Mouse (Mus musculus) CH12.LX (cell line): ENCODE results near the gene Mnd1. TPM values are rescaled to one million over a fixed set of nuclear protein-coding genes. Genes with fewer than 3 reads are reported as not detected.

Experiments used
- DNase-seq: peaks from one replicate; pipeline ENCODE4 v3.0.0-alpha.2; 2013; ENCODE audit errors: extremely low read depth
- H3K27ac ChIP-seq: 2 replicates; pipeline ENCODE4 v1.5.1; 2012; ENCODE audit warnings: low read depth, mild to moderate bottlenecking, control low read depth, moderate library complexity; ENCODE audit not compliant: insufficient read depth
- H3K27me3 ChIP-seq: replicated peaks from 2 replicates; pipeline ENCODE3; 2012; ENCODE audit warnings: inconsistent platforms
- H3K36me3 ChIP-seq, 2 experiments: replicated peaks in 1 of 2; 2 replicates each; pipeline versions ENCODE3 to v1.6.1; 2012; ENCODE audit warnings: inconsistent platforms in 1 of 2, low read length in 1 of 2, mild to moderate bottlenecking in 1 of 2, mixed read lengths in 1 of 2, moderate library complexity in 1 of 2; ENCODE audit not compliant: control insufficient read depth in 1 of 2, insufficient read depth in 1 of 2
- H3K4me1 ChIP-seq, 2 experiments: 2 replicates each; pipeline ENCODE4 v1.6.1; 2012; ENCODE audit warnings: inconsistent platforms in 1 of 2, moderate library complexity in 1 of 2; ENCODE audit not compliant: insufficient read depth in 2 of 2, control insufficient read depth in 1 of 2
- H3K4me2 ChIP-seq: 2 replicates; pipeline ENCODE4 v1.6.1; 2012; ENCODE audit warnings: low read depth, mild to moderate bottlenecking, control low read depth; ENCODE audit not compliant: poor library complexity, insufficient read depth, severe bottlenecking
- H3K4me3 ChIP-seq, 3 experiments: fragments of 150-350 bp in 1 of 3; sonication (generic) in 1 of 3; replicated peaks in 1 of 3; 2 replicates each; pipeline versions ENCODE3 to v1.5.1; 2011 to 2012; ENCODE audit warnings: low read depth in 2 of 3, low read length in 2 of 3, mild to moderate bottlenecking in 2 of 3, moderate library complexity in 2 of 3, control low read depth in 1 of 3, improper control_type of control experiment in 1 of 3, inconsistent platforms in 1 of 3, mixed read lengths in 1 of 3; ENCODE audit not compliant: poor library complexity in 1 of 3
- H3K79me2 ChIP-seq: replicated peaks from 2 replicates; pipeline ENCODE4 v1.6.1; 2012; ENCODE audit warnings: mild to moderate bottlenecking, moderate library complexity; ENCODE audit not compliant: control insufficient read depth, poor library complexity, insufficient read depth, severe bottlenecking; ENCODE audit errors: extremely low read depth
- H3K9ac ChIP-seq: 2 replicates; pipeline ENCODE4 v1.6.1; 2012; ENCODE audit warnings: low read depth, mild to moderate bottlenecking, control low read depth, moderate library complexity; ENCODE audit not compliant: insufficient read depth
- H3K9me3 ChIP-seq: replicated peaks from 2 replicates; pipeline ENCODE3; 2012; ENCODE audit warnings: low read length, inconsistent platforms, mixed read lengths
- BHLHE40 ChIP-seq: IDR thresholded peaks from 2 replicates; pipeline ENCODE4 v1.6.1; 2011; ENCODE audit warnings: mild to moderate bottlenecking, low read depth, low read length, improper control_type of control experiment
- ELF1 ChIP-seq: IDR thresholded peaks from 2 replicates; pipeline ENCODE4 v1.6.1; 2014; ENCODE audit warnings: low read depth, mild to moderate bottlenecking, inconsistent platforms, low read length, improper control_type of control experiment
- ETS1 ChIP-seq: conservative IDR thresholded peaks from 2 replicates; pipeline ENCODE4 v1.6.1; 2012; ENCODE audit warnings: low read depth, mild to moderate bottlenecking, inconsistent platforms, low read length, improper control_type of control experiment, moderate library complexity
- IRF4 ChIP-seq: IDR thresholded peaks from 2 replicates; pipeline ENCODE4 v1.6.1; 2014; ENCODE audit warnings: low read depth, mild to moderate bottlenecking, inconsistent platforms, low read length, improper control_type of control experiment
- JUN ChIP-seq: IDR thresholded peaks from 2 replicates; pipeline ENCODE4 v1.6.1; 2011; ENCODE audit warnings: low read depth, mild to moderate bottlenecking, low read length, improper control_type of control experiment, moderate library complexity; ENCODE audit not compliant: insufficient read depth
- JUND ChIP-seq: conservative IDR thresholded peaks from 2 replicates; pipeline ENCODE4 v1.6.1; 2011; ENCODE audit warnings: low read depth, low read length, improper control_type of control experiment
- KAT2A ChIP-seq: IDR thresholded peaks from 2 replicates; pipeline ENCODE4 v1.6.1; 2012; ENCODE audit warnings: low read length, improper control_type of control experiment, inconsistent platforms; ENCODE audit not compliant: insufficient replicate concordance
- MEF2A ChIP-seq: IDR thresholded peaks from 2 replicates; pipeline ENCODE4 v1.6.1; 2014; ENCODE audit warnings: low read depth, mild to moderate bottlenecking, inconsistent platforms, low read length, improper control_type of control experiment, borderline replicate concordance
- MXI1 ChIP-seq: IDR thresholded peaks from 2 replicates; pipeline ENCODE4 v1.6.1; 2011; ENCODE audit warnings: mild to moderate bottlenecking, low read depth, low read length, improper control_type of control experiment
- POLR2AphosphoS2 ChIP-seq: IDR thresholded peaks from 2 replicates; pipeline ENCODE4 v1.6.1; 2011; ENCODE audit warnings: low read depth, low read length, improper control_type of control experiment
- UBTF ChIP-seq: IDR thresholded peaks from 2 replicates; pipeline ENCODE4 v1.6.1; 2012; ENCODE audit warnings: low read depth, mild to moderate bottlenecking, inconsistent platforms, low read length, improper control_type of control experiment, moderate library complexity
- ZKSCAN1 ChIP-seq: IDR thresholded peaks from 2 replicates; pipeline ENCODE4 v1.6.1; 2012; ENCODE audit warnings: low read depth, inconsistent platforms, low read length, improper control_type of control experiment, borderline replicate concordance
- ZMIZ1 ChIP-seq: IDR thresholded peaks from 2 replicates; pipeline ENCODE4 v1.6.1; 2012; ENCODE audit warnings: low read depth, mild to moderate bottlenecking, inconsistent platforms, low read length, improper control_type of control experiment
- dilution Hi-C: fragments of 300-500 bp; cut with MboI; formaldehyde crosslinking; loops from 2 replicates; pipeline ENCODE4 v1.14.3; 2020; ENCODE audit warnings: low sequenced_read_pairs; ENCODE audit not compliant: extremely low pct_unique_long_range_greater_than_20kb, extremely low pct_ligation_motif_present
- in situ Hi-C: fragments of 300-500 bp; cut with MboI; formaldehyde crosslinking; loops from 3 replicates; pipeline ENCODE4 v1.14.3; 2019; ENCODE audit warnings: low sequenced_read_pairs, low pct_ligation_motif_present, low pct_unique_long_range_greater_than_20kb, mixed read lengths
- polyA plus RNA-seq: library from polyadenylated mRNA; unstranded; fragments of >175 nt; gene quantifications from 2 replicates; pipeline ENCODE4 v1.2.1, GENCODE M21; 2012; ENCODE audit warnings: low read depth; ENCODE audit not compliant: insufficient read length
- total RNA-seq, 2 experiments: library from RNA; depleted of rRNA; stranded (reverse); fragments of 300-350 nt in 1 of 2; fragments of >200 nt in 1 of 2; gene quantifications; 2 replicates each; pipeline ENCODE4 v1.2.3; 2012 to 2014

Gene Mnd1
- total and polyA plus RNA-seq, 3 experiments = 14.2 to 23.1 (median 19.0) TPM

DNA sequence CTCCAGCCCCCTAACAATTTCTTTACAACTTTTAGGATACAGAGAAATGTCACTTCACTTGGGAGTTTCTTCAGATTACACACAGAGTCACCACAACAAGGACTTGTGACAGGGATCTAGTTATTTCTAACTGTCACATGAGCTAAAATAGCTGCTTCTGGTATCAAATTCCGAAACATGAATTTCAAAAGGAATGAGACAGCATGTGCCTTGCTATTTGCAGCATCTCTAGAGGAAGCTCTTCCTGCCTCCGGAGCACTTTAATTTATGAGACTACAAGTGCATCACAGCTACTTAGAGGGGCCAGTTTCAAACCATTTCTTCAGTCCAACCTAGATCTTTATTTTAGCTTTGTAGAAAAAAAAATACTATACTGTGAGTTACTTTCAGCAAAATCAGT lies 28.2 kb downstream of the Mnd1 start:
- in situ Hi-C loops = no loop called here
- Histone ChIP-seq H3K4me2 (no peak overlapping the region), H3K36me3 (peaks cover 0 to 14% of the 10 kb centered on the region in 2 experiments), H3K9ac (no peak overlapping the region), H3K9me3 (no peaks in the 10 kb centered on the region), H3K27ac (no peak overlapping the region), H3K4me3 (no peak overlapping the region), H3K27me3 (no peaks in the 10 kb centered on the region), H3K4me1 (peaks cover 8 to 26% of the 10 kb centered on the region in 2 experiments; a peak in 3 of 4 replicates), H3K79me2 (no peaks in the 10 kb centered on the region)
- dilution Hi-C loops = no loop called here
- no peak for DNase-seq
- TF ChIP-seq UBTF = no peak
- TF ChIP-seq ELF1 = no peak
- no peak for TF ChIP-seq ZMIZ1

GRCm38 (mm10) chr3:84126721-84127120 lies 28.9 kb downstream of the Mnd1 start:
- Histone ChIP-seq H3K27ac (no peak overlapping the region), H3K79me2 (no peaks in the 10 kb centered on the region), H3K4me3 (no peak overlapping the region)
- peak; percentile 45 for DNase-seq
- TF ChIP-seq JUN (no peak), MXI1 (peak; percentile 38; the same call in 1 of the 2 replicates), ETS1 (0 out of 2 replicates have a peak, but pooled peaks have one; percentile 37), IRF4 (peak; percentile 48; the same call in 1 of the 2 replicates), MEF2A (peak; percentile 20; the same call in 1 of the 2 replicates), KAT2A (no peak)
- TF ChIP-seq, all 38 proteins: peak for 4
- Histone ChIP-seq H3K27me3 (no peaks in the 10 kb centered on the region), H3K36me3 (peaks cover 0 to 10% of the 10 kb centered on the region in 2 experiments), H3K9ac (no peak overlapping the region), H3K4me2 (peak overlapping the region; percentile 61), H3K4me1 (peaks cover 8 to 30% of the 10 kb centered on the region in 2 experiments; a peak in 3 of 4 replicates), H3K9me3 (no peaks in the 10 kb centered on the region)
- in situ Hi-C loops = no loop called here
- dilution Hi-C loops = no loop called here

GRCm38 (mm10) chr3:84125704-84126289 lies 29.8 kb downstream of the Mnd1 start:
- dilution Hi-C loops (no loop called here), in situ Hi-C loops (no loop called here)
- Histone ChIP-seq H3K79me2 (no peaks in the 10 kb centered on the region), H3K4me2 (no peak overlapping the region; the same call in 1 of the 2 replicates), H3K4me1 (peaks cover 8 to 30% of the 10 kb centered on the region in 2 experiments; a peak in 3 of 4 replicates), H3K27ac (no peak overlapping the region), H3K4me3 (no peak overlapping the region), H3K9me3 (no peaks in the 10 kb centered on the region), H3K9ac (no peak overlapping the region), H3K27me3 (no peaks in the 10 kb centered on the region), H3K36me3 (peaks cover 0 to 4% of the 10 kb centered on the region in 2 experiments)
- TF ChIP-seq JUND = no peak
- TF ChIP-seq BHLHE40 = no peak
- TF ChIP-seq POLR2AphosphoS2 = no peak
- no peak for TF ChIP-seq ETS1
- TF ChIP-seq ZKSCAN1 = no peak
- peak; percentile 21 for DNase-seq
